Mouse (Mus musculus): ENCODE data around the gene Akr7a5. TPM values are rescaled to one million over a fixed set of nuclear protein-coding genes. Genes with fewer than 3 reads are reported as not detected.

The Akr7a5 gene
- polyA plus RNA-seq, 1 experiment from 2014 or later, result 66.3 TPM

GRCm38 (mm10) chr4:139280530-139280929 lies 30.0 kb upstream of the Akr7a5 start:
- no peak overlapping the region for H3K4me2 ChIP-seq
- H3K27ac ChIP-seq (replicated peaks), result no peak overlapping the region
- H3K4me3 ChIP-seq, result no peak overlapping the region
- 88% methylated on average over 12 of the region's 12 CpGs for WGBS
- peaks cover 82% of the 10 kb centered on the region for H3K36me3 ChIP-seq
- no peaks in the 10 kb centered on the region for H3K9me3 ChIP-seq
- H3K27me3 ChIP-seq (replicated peaks), result no peaks in the 10 kb centered on the region
- H3K9ac ChIP-seq, result no peak overlapping the region
- peaks cover 33% of the 10 kb centered on the region for H3K4me1 ChIP-seq
- ATAC-seq (ENCODE audit: extremely low read depth, insufficient number of reproducible peaks, low FRiP score, low TSS enrichment), result no peak

- WGBS, result 88% methylated on average over 16 of the region's 16 CpGs
Observed at GRCm38 (mm10) chr4:139281791-139282345, 28.7 kb upstream of the Akr7a5 start.

GRCm38 (mm10) chr4:139282955-139283417 lies 27.6 kb upstream of the Akr7a5 start:
- Histone ChIP-seq H3K4me3 (no peak overlapping the region), H3K4me2 (no peak overlapping the region), H3K27ac (replicated peaks) (peak overlapping the region; percentile 22), H3K9ac (no peak overlapping the region), H3K4me1 (peaks cover 33% of the 10 kb centered on the region), H3K36me3 (peaks cover 85% of the 10 kb centered on the region), H3K9me3 (no peaks in the 10 kb centered on the region), H3K27me3 (replicated peaks) (no peaks in the 10 kb centered on the region)
- 57% methylated on average over 6 of the region's 6 CpGs for WGBS
- no peak for ATAC-seq (ENCODE audit: extremely low read depth, insufficient number of reproducible peaks, low FRiP score, low TSS enrichment)

More at GRCm38 (mm10) chr4:139281791-139282345, 28.7 kb upstream of the Akr7a5 start:
- no peak overlapping the region for H3K4me3 ChIP-seq
- no peaks in the 10 kb centered on the region for H3K9me3 ChIP-seq
- peaks cover 81% of the 10 kb centered on the region for H3K36me3 ChIP-seq
- ATAC-seq (ENCODE audit: extremely low read depth, insufficient number of reproducible peaks, low FRiP score, low TSS enrichment), result no peak
- no peaks in the 10 kb centered on the region for H3K27me3 ChIP-seq (replicated peaks)
- H3K9ac ChIP-seq, result no peak overlapping the region
- H3K27ac ChIP-seq (replicated peaks), result no peak overlapping the region
- H3K4me1 ChIP-seq, result peaks cover 40% of the 10 kb centered on the region
- no peak overlapping the region for H3K4me2 ChIP-seq

GRCm38 (mm10) chr4:139284877-139285276 lies 25.7 kb upstream of the Akr7a5 start:
- no peaks in the 10 kb centered on the region for H3K27me3 ChIP-seq (replicated peaks)
- no peak for ATAC-seq (ENCODE audit: extremely low read depth, insufficient number of reproducible peaks, low FRiP score, low TSS enrichment)
- no peak overlapping the region for H3K4me2 ChIP-seq
- H3K4me1 ChIP-seq, result peaks cover 33% of the 10 kb centered on the region
- H3K9me3 ChIP-seq, result no peaks in the 10 kb centered on the region
- H3K9ac ChIP-seq, result no peak overlapping the region
- no peak overlapping the region for H3K27ac ChIP-seq (replicated peaks)
- 87% methylated on average over 13 of the region's 15 CpGs for WGBS
- peaks cover 97% of the 10 kb centered on the region for H3K36me3 ChIP-seq
- no peak overlapping the region for H3K4me3 ChIP-seq

- peaks cover 33% of the 10 kb centered on the region for H3K4me1 ChIP-seq
- no peak overlapping the region for H3K4me3 ChIP-seq
- no peaks in the 10 kb centered on the region for H3K27me3 ChIP-seq (replicated peaks)
- peaks cover 97% of the 10 kb centered on the region for H3K36me3 ChIP-seq
- no peaks in the 10 kb centered on the region for H3K9me3 ChIP-seq
- no peak for ATAC-seq (ENCODE audit: extremely low read depth, insufficient number of reproducible peaks, low FRiP score, low TSS enrichment)
- WGBS, result 29% methylated on average over 5 of the region's 5 CpGs
- H3K9ac ChIP-seq, result peak overlapping the region; percentile 50
- peak overlapping the region; percentile 62 for H3K27ac ChIP-seq (replicated peaks)
- H3K4me2 ChIP-seq, result no peak overlapping the region
Observed at GRCm38 (mm10) chr4:139286234-139286633, 24.3 kb upstream of the Akr7a5 start.

- no peaks in the 10 kb centered on the region for H3K27me3 ChIP-seq (replicated peaks)
- WGBS, result 69% methylated on average over 18 of the region's 18 CpGs
- peaks cover 96% of the 10 kb centered on the region for H3K36me3 ChIP-seq
- H3K4me3 ChIP-seq, result no peak overlapping the region
- no peak overlapping the region for H3K4me2 ChIP-seq
- H3K4me1 ChIP-seq, result peaks cover 33% of the 10 kb centered on the region
- H3K9ac ChIP-seq, result no peak overlapping the region
- H3K9me3 ChIP-seq, result no peaks in the 10 kb centered on the region
- peak overlapping the region; percentile 36; the same call in 1 of the 2 replicates for H3K27ac ChIP-seq (replicated peaks)
- no peak for ATAC-seq (ENCODE audit: extremely low read depth, insufficient number of reproducible peaks, low FRiP score, low TSS enrichment)
Observed at GRCm38 (mm10) chr4:139287122-139287863, 23.3 kb upstream of the Akr7a5 start.

- no peak overlapping the region for H3K4me3 ChIP-seq
- H3K4me1 ChIP-seq, result peaks cover 21% of the 10 kb centered on the region
- WGBS, result 71% methylated on average over 10 of the region's 10 CpGs
- ATAC-seq (ENCODE audit: extremely low read depth, insufficient number of reproducible peaks, low FRiP score, low TSS enrichment), result no peak
- no peaks in the 10 kb centered on the region for H3K27me3 ChIP-seq (replicated peaks)
- peaks cover 83% of the 10 kb centered on the region for H3K36me3 ChIP-seq
- no peaks in the 10 kb centered on the region for H3K9me3 ChIP-seq
- H3K9ac ChIP-seq, result no peak overlapping the region
- H3K27ac ChIP-seq (replicated peaks), result no peak overlapping the region
- no peak overlapping the region for H3K4me2 ChIP-seq
Observed at GRCm38 (mm10) chr4:139289017-139289416, 21.5 kb upstream of the Akr7a5 start.

GRCm38 (mm10) chr4:139291099-139291498 lies 19.4 kb upstream of the Akr7a5 start:
- H3K27me3 ChIP-seq (replicated peaks), result no peaks in the 10 kb centered on the region
- ATAC-seq (ENCODE audit: extremely low read depth, insufficient number of reproducible peaks, low FRiP score, low TSS enrichment), result no peak
- H3K4me3 ChIP-seq, result no peak overlapping the region
- H3K9me3 ChIP-seq, result no peaks in the 10 kb centered on the region
- 86% methylated on average over 16 of the region's 16 CpGs for WGBS
- H3K36me3 ChIP-seq, result peaks cover 62% of the 10 kb centered on the region
- peaks cover 12% of the 10 kb centered on the region for H3K4me1 ChIP-seq
- no peak overlapping the region for H3K27ac ChIP-seq (replicated peaks)
- H3K4me2 ChIP-seq, result no peak overlapping the region
- no peak overlapping the region for H3K9ac ChIP-seq

GRCm38 (mm10) chr4:139292038-139292437 lies 18.5 kb upstream of the Akr7a5 start:
- Histone ChIP-seq H3K4me3 (no peak overlapping the region), H3K9ac (no peak overlapping the region), H3K36me3 (peaks cover 56% of the 10 kb centered on the region), H3K4me2 (no peak overlapping the region), H3K27me3 (replicated peaks) (no peaks in the 10 kb centered on the region), H3K9me3 (no peaks in the 10 kb centered on the region), H3K27ac (replicated peaks) (no peak overlapping the region), H3K4me1 (peaks cover 5% of the 10 kb centered on the region)
- ATAC-seq (ENCODE audit: extremely low read depth, insufficient number of reproducible peaks, low FRiP score, low TSS enrichment), result no peak
- 97% methylated on average over 5 of the region's 5 CpGs for WGBS

GRCm38 (mm10) chr4:139297566-139297965 lies 13.0 kb upstream of the Akr7a5 start:
- no peak overlapping the region for H3K4me2 ChIP-seq
- no peaks in the 10 kb centered on the region for H3K9me3 ChIP-seq
- ATAC-seq (ENCODE audit: extremely low read depth, insufficient number of reproducible peaks, low FRiP score, low TSS enrichment), result no peak
- WGBS, result 86% methylated on average over 4 of the region's 4 CpGs
- no peaks in the 10 kb centered on the region for H3K27me3 ChIP-seq (replicated peaks)
- no peak overlapping the region for H3K4me3 ChIP-seq
- H3K9ac ChIP-seq, result no peak overlapping the region
- H3K27ac ChIP-seq (replicated peaks), result no peak overlapping the region
- H3K4me1 ChIP-seq, result no peaks in the 10 kb centered on the region
- peaks cover 32% of the 10 kb centered on the region for H3K36me3 ChIP-seq

GRCm38 (mm10) chr4:139298671-139299366 lies 11.7 kb upstream of the Akr7a5 start:
- H3K4me1 ChIP-seq, result no peaks in the 10 kb centered on the region
- no peak overlapping the region for H3K4me3 ChIP-seq
- H3K4me2 ChIP-seq, result no peak overlapping the region
- 75% methylated on average over 12 of the region's 12 CpGs for WGBS
- H3K27ac ChIP-seq (replicated peaks), result no peak overlapping the region
- ATAC-seq (ENCODE audit: extremely low read depth, insufficient number of reproducible peaks, low FRiP score, low TSS enrichment), result no peak
- H3K9ac ChIP-seq, result no peak overlapping the region
- H3K27me3 ChIP-seq (replicated peaks), result no peaks in the 10 kb centered on the region
- H3K9me3 ChIP-seq, result no peaks in the 10 kb centered on the region
- peaks cover 33% of the 10 kb centered on the region for H3K36me3 ChIP-seq
